Mouse (Mus musculus) left cerebral cortex, postnatal 36 days (tissue): ENCODE data around the gene Lrrc4b. TPM values are rescaled to one million over a fixed set of nuclear protein-coding genes. Genes with fewer than 3 reads are reported as not detected.

ENCODE experiments used
- DNase-seq, 2 experiments: peaks; one replicate each; pipeline ENCODE4 v3.0.0; 2021 to 2022; ENCODE audit warnings: low spot score in 2 of 2, mixed read lengths in 1 of 2
- intact Hi-C: fragments of 180-260 bp; cut with DNase I; formaldehyde crosslinking; loops from one replicate; pipeline ENCODE4 v1.15.1; 2025
- total RNA-seq, 2 experiments: library from RNA; stranded (reverse); gene quantifications; 2 replicates each; pipeline ENCODE4 v1.2.3; 2021

Lrrc4b gene
- total RNA-seq, 2 experiments from 2014 or later: 282 to 313 TPM

DNA sequence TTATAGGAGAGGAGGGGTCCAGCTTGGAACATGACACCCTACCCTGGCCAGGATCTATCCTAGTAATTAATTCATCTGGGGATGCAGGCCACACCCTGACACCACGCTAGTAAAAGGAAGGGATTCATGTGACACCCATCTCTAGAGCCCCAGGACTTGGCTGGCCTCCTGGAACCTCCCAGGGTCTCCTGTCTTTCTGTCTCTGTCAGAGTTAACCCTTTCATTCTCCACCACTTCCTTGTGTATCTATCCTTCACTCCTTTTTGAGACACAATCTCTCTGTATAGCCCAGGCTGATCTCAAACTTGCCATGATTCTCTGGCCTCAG is 43.7 kb downstream of the Lrrc4b start:
- no peak for DNase-seq
- intact Hi-C loops: no loop called here

DNA sequence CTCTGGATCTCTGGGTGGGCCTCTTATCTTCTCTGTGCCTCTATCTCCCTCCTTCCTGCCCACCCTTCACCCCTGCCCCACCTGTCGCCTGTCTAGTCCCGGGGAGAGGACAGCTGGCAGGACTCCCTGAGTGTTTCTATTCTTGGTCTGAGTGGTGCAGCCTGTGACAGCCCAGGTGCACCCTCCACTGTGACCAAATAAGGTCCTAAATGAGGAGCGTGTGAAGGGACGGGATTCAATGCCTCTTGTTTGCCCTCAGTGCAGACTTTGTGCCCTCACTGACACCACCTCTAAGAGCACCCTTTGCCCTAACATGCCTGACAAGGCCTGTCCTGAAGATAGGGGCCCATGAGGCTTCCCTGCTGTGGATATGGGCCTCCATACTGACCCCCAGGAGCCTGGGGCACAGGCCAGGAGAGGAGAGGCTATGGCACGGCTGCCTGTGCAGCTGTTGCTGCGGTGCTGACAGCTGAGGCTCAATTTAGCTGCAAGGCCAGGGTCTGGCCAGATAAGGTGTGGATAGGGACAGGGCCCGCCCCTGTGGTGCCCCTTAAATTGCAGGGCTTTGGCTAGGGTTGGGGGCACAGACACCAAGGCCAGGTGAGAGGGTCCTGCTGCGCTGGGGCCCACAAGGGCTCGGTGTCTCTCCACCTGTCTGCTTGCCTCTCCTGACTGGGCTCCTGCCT is 44.3 kb downstream of the Lrrc4b start:
- peak in 1 of 2 experiments; percentile 9 for DNase-seq
- intact Hi-C loops: no loop called here

DNA sequence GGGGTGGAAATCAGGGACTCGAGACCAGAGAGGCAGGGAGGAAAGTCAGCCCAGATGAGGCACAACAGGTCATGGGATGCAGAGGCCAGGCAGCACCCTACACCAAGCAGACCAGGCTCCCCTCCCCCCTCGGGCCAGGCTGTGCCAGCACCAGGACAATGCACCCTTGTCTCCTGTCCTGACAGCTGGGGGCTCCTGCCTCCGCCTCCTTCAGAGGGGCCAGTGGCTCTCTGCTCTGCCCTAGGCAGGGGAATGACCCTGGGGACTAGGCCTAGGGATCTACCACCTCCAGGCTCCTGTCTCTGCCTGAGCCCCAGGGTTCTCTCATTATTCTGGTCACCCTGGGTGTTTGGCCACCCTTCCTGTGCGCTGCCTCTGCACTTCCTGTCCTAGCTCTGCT is 45.6 kb downstream of the Lrrc4b start:
- intact Hi-C loops: no loop called here
- peak in 1 of 2 experiments; percentile 28 for DNase-seq

GRCm38 (mm10) chr7:44475046-44475614 is 46.3 kb downstream of the Lrrc4b start:
- intact Hi-C loops: no loop called here
- peak in 1 of 2 experiments; percentile 22 for DNase-seq

- intact Hi-C loops: no loop called here
- DNase-seq: no peak
Measured at GRCm38 (mm10) chr7:44482836-44483435, 54.1 kb downstream of the Lrrc4b start.

DNA sequence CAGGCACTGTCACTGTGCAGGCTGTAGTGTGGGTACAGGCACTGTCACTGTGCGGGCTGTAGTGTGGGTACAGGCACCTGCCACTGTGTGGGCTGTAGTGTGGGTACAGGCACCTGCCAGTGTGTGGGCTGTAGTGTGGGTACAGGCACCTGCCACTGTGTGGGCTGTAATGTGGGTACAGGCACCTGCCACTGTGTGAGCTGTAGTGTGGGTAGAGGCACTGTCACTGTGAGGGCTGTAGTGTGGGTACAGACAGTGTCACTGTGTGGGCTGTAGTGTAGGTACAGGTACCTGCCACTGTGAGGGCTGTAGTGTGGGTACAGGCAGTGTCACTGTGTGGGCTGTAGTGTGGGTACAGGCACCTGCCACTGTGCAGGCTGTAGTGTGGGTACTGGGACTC is 55.3 kb downstream of the Lrrc4b start:
- intact Hi-C loops: no loop called here

DNA sequence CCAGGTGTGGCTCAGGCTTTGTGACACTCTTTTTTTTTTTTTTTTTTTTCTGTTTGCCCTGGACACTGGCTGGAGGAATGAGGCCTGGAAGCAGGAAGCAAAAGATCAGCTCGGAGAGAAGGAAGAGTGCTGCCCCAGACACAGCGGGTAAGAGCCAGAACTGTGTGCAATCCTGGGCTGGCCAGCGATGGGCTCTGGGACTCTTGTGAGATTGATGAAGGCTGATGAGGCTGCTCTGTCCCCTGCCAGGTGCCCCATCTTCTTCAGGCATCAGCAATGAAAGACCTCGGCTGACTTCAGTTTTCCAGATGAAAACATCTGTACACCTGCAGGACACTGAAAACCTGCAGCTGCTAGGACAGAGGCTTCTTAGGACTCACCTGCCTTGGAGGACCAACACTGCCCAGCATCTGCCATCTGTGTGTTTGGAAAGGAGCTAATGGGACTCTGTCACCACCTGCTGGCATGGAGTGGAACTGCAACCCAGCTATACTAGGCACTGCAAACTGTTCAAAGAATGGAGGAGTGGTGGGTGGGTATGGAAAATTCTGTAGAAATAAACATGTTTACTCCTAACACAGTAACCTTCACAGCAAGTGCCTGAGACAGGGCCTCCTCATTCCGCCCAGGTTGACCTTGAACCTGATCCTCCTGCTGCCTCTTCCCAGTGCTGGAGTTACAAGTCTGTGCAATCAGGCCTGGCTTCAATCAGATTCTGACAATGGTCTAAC is 56.2 kb downstream of the Lrrc4b start:
- intact Hi-C loops: loop anchor here (1.0 to 5.0 kb wide), 3 partner anchors 88 to 223 kb away; no protein-coding TSS in a partner anchor
- DNase-seq: peak; percentile 74 to 80

More for the DNA sequence above, 55.3 kb downstream of the Lrrc4b start:
- peak in 1 of 2 experiments; percentile 2 for DNase-seq

- DNase-seq: peak in 1 of 2 experiments; percentile 4
- intact Hi-C loops: loop anchor here (1.0 to 5.0 kb wide), 3 partner anchors 88 to 223 kb away; no protein-coding TSS in a partner anchor
Measured at GRCm38 (mm10) chr7:44485572-44486195, 56.9 kb downstream of the Lrrc4b start.

DNA sequence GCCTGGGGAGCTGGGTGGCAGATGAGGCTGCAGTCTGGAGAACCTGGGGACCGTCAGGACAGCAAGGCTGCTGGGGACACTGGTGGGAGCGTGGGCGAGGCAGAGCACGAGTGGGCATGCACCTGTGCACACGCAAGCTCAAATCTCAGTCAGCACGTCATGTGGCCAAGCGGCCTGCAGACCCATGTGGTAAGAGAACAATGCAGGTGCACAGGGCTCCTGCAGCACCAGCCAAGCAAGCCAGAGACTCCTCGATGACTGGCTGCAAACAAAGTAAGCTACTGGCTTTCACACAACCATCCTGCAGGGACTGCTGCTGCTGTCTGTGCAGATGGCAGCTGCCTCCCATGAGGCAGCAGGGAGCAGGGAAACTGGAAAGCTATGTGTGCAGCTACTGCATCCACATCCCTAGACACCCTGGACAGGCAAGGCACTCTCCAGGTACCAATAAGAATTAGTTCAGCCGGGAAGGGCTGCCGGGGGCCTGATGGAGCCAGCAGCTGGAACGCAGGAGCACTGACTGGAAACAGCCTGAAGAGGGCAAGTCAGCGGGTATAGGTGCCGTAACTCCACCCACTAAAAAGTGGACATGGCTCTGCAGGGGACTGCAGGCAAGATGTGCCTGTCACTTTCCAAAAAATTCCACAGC is 58.2 kb downstream of the Lrrc4b start:
- DNase-seq: peak in 1 of 2 experiments; percentile 31
- intact Hi-C loops: loop anchor here (5.0 kb wide), 2 partner anchors 90 to 125 kb away; no protein-coding TSS in a partner anchor

- no peak for DNase-seq
- intact Hi-C loops: loop anchor here (5.0 kb wide), 2 partner anchors 91 to 126 kb away; no protein-coding TSS in a partner anchor
Measured at GRCm38 (mm10) chr7:44487936-44488335, 59.1 kb downstream of the Lrrc4b start.

DNA sequence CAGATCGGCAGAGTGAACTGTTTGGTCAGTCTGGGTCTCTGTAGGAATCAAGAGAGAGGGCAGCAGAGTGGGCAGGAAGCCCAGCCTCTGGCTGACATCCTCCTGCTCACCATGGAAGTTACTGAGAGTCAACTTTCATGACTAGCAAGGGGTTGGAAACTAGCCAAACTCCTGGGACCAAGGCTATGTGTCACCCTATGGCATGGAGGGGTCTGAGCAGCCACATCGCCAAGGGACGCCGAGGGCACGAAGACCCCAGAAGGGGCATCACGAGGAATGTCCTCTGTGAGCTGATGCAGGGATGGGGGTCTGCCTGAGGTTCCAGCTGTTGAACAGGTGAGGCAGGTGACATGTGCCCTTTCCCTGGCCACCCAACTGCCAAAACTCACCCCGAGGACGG is 59.7 kb downstream of the Lrrc4b start:
- intact Hi-C loops: loop anchor here (5.0 kb wide), 2 partner anchors 91 to 126 kb away; no protein-coding TSS in a partner anchor
- no peak for DNase-seq

DNA sequence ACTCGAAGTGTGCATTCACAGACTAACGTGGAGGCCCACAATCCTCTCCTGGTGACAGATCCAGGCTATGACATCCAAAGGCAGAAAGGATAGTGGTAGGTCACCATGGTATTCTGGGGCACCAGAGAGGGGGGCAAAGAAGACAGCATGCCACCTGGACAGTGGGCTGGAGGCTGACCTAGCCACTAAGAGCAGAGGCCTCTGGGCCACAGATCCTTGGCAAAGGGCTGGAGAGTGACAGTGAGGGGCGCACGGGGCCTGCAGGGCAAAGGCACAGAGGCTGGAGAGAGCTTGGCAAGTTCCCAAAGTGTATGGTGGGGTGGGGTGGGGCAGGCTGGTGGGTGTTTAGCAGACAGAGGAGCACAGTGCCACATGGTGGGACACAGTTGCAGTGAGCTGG is 61.5 kb downstream of the Lrrc4b start:
- no peak for DNase-seq
- intact Hi-C loops: no loop called here

GRCm38 (mm10) chr7:44491391-44491790 is 62.6 kb downstream of the Lrrc4b start:
- peak in 1 of 2 experiments; percentile 2 for DNase-seq
- intact Hi-C loops: no loop called here

DNA sequence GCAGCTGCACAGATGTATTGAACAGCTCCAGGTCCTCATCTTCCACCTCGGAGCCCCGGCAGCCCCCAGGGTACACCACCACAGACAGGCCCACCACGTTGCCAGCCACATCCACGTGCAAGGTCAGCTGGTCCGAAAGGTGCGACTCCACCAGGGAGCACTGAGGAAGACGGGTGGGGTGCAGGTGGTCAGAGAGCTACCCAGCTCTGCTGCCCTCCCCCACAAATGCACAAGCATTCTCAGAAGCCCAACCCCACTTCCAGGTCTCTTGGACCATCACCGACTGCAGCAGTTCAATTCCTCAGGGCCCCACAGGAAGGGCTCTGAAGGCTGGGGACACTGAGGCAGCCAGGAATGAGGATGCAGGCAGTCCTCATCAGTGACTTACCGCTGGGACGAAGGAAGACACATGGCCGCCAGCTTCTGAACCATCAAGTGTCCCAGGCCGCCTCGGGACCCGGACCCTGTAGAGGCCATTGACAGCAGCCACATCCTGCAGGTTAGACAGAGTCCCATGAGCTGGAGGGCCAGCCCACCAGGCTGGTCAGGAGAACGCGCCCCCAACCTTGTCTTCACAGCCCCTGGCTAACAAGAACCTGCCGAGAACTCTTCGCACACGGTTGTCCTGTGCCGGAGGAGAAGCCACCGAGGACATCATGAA is 63.5 kb downstream of the Lrrc4b start:
- DNase-seq: no peak
- intact Hi-C loops: no loop called here

DNA sequence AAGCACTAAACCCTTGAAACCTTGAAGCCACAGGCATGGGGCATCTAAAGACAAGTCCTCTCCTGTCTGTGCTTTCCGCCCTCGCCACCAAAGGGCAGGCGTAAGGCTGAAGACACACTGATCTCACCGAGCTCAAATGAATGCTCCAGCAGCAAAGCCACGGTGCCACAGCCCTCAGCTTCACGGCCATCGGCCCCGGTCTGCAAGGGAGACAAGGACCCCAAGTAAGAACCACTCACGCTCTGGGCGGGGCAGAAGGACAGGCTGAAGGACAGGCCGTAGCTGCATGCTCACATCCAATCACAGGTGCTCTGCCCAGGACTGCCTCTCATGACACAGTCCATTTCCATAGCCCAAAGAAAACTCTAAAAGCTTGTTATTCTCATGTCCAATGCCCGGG is 65.9 kb downstream of the Lrrc4b start:
- intact Hi-C loops: no loop called here
- DNase-seq: no peak

DNA sequence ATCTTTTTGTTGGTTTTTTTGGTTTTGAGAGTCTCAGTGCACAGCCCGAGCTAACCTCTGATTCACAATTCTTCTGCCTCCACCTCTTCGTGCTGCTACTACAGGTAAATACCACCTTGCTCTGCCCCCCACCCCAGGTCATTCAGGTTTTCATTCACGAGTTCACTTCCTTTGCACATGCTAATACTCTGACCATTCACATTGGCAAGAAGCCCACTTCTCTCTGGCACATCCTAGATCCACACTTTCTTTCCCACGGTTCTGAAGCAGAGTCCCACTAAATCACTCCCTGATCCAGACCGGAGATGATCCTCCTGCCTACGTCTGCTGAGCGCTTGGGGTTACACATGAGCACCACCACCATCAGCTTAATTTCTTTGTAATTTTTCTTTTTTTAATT is 66.3 kb downstream of the Lrrc4b start:
- no peak for DNase-seq
- intact Hi-C loops: no loop called here

DNA sequence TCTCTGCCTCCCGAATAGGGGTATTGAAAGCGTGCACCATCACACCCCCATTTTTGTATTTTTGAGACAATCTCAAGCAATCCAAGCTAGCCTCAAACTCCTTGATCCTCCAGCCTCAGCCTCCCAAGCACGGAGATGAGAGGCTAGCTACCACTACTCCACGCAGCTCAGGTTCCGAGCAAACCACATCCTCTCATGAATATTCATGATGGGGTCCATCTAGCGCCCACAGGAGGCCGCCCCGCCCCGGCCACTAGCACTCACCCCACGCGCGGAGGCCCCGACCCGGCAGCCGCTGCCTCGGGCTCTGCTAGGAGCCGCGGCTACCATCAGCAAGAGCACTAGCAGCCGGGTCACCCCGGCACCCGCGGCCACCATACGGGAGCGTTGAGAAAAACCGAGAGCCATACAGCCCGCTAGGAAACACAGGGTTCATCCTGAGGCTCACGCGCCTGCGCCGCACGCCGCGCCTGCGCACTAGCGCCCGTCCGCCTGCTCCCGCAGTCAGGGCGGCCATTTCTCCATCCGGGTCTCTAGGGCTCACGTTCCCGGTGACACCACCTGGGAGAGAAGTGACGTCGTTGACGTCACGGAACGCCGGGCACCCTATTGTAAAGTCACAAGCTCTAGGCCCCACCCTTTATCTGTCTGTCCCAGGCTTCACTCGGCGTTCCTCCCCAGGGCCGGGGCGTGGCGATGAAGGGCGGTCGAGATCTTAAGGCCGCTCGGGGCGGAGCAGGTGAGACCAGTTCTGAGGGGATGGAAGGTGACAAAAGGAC is 67.4 kb downstream of the Lrrc4b start, which contains the start of the genes Emc10 and Fam71e1:
Emc10 (minus strand) TSS at position 538 of the 779 bp plus-strand sequence.
Fam71e1 (plus strand) TSS at position 590 of the 779 bp plus-strand sequence.
- DNase-seq: peak; percentile 98 to 99
- intact Hi-C loops: no loop called here

- DNase-seq: no peak
- intact Hi-C loops: no loop called here
Measured at GRCm38 (mm10) chr7:44496771-44497109, 67.9 kb downstream of the Lrrc4b start.
